ENCODE assay signal across 16 mouse cellular contexts in the genomic region with DNA sequence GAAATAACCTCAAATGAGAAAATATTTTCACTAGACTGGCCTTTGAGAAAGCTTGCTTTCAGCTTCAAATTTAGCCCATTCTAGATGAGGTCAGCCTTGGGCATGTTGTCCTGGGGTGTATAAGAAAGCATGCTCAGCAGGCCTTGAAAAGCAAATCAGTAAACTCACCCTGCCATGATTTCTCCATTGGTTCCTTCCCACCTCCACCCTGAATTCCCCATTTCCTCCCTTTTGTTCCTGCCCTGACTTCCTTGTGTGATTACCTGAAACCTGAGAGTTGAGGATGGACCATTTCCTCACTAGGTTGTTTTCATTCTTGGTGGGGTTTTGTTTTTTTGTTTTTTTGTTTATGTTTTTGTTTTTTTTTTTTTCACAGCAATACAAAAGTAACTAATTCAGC.
DNase-seq lines count a peak whose midpoint lies in the region.
"Had no signal": no experiment of that assay in that cellular context is flagged by ENCODE, and none has a peak within 500 bp of the region (broad histone marks: within the 10 kb centered on the region; RNA-seq: fewer than 3 reads in every experiment).

No protein-coding gene starts in this region.

- DNase-seq in ES-CJ7 (ENCODE audit: low read depth, low spot score), result peak; percentile 71
- peak; percentile 85 for DNase-seq in R1 (ENCODE audit: low read depth, low spot score)
- DNase-seq in ZHBTc4 (ENCODE audit: low read depth, low spot score), result peak; percentile 21
- no peak for DNase-seq in gastrocnemius, postnatal 36 days
- no peak for DNase-seq in cerebellum, postnatal 10 days
- DNase-seq: adrenal gland, adult 2 months; adrenal gland, postnatal 10 days; adrenal gland, postnatal 25 days; B cell, adult 2 months; cerebellum, adult 11-12 months; cerebellum, adult 2 months; cerebellum, adult 9-10 months; cerebellum, postnatal 14 days; cerebellum, postnatal 36 days; embryo, embryonic 11 days; forebrain, postnatal 0 days had no signal

- intact Hi-C loops in gastrocnemius, postnatal 36 days (cut with DNase I), result no loop called here

Comparison
In these comparisons a context has a peak if more than half of its experiments do, and no peak if none do; other contexts are left out.
1. DNase-seq: peak in ES-CJ7 (single experiment), R1 (single experiment) and ZHBTc4 (single experiment); none in gastrocnemius, postnatal 36 days (0 of 2) and cerebellum, postnatal 10 days (0 of 2).